Mouse (Mus musculus) MEL (cell line): ENCODE results near the gene Tex44. TPM values are rescaled to one million over a fixed set of nuclear protein-coding genes. Genes with fewer than 3 reads are reported as not detected.

Experiments used
- DNase-seq: peaks from one replicate; pipeline ENCODE4 v3.0.0; 2011; ENCODE audit warnings: low read depth, low spot score
- H3K27ac ChIP-seq: 2 replicates; pipeline ENCODE4 v1.5.1; 2012; ENCODE audit warnings: low read depth, mild to moderate bottlenecking, control low read depth, low read length, moderate library complexity; ENCODE audit not compliant: control insufficient read depth
- H3K27me3 ChIP-seq, 2 experiments: fragments of 150-350 bp in 1 of 2; sonication (generic) in 1 of 2; 2 replicates each; pipeline ENCODE4 v1.6.1; 2012; ENCODE audit warnings: low read length in 2 of 2, mild to moderate bottlenecking in 2 of 2, improper control_type of control experiment in 1 of 2, moderate library complexity in 1 of 2; ENCODE audit not compliant: insufficient read depth in 2 of 2, control insufficient read depth in 1 of 2
- H3K36me3 ChIP-seq, 2 experiments: 2 replicates each; pipeline ENCODE4 v1.6.1; 2012 to 2014; ENCODE audit warnings: low read length in 2 of 2, improper control_type of control experiment in 1 of 2, inconsistent platforms in 1 of 2, mild to moderate bottlenecking in 1 of 2; ENCODE audit not compliant: insufficient read depth in 2 of 2, control insufficient read depth in 1 of 2
- H3K4me1 ChIP-seq, 2 experiments: fragments of 150-350 bp in 1 of 2; sonication (generic) in 1 of 2; 2 replicates each; pipeline ENCODE4 v1.6.1; 2012; ENCODE audit warnings: low read length in 2 of 2, improper control_type of control experiment in 1 of 2, mild to moderate bottlenecking in 1 of 2; ENCODE audit not compliant: insufficient read depth in 2 of 2, control insufficient read depth in 1 of 2
- H3K4me3 ChIP-seq, 2 experiments: fragments of 150-350 bp in 1 of 2; sonication (generic) in 1 of 2; 2 replicates each; pipeline ENCODE4 v1.5.1; 2012; ENCODE audit warnings: low read depth in 2 of 2, low read length in 2 of 2, mild to moderate bottlenecking in 2 of 2, moderate library complexity in 2 of 2, control low read depth in 1 of 2, improper control_type of control experiment in 1 of 2; ENCODE audit not compliant: control insufficient read depth in 1 of 2, insufficient read depth in 1 of 2
- H3K79me2 ChIP-seq: 2 replicates; pipeline ENCODE4 v1.6.1; 2012; ENCODE audit warnings: mild to moderate bottlenecking, low read length, moderate library complexity; ENCODE audit not compliant: control insufficient read depth, poor library complexity, insufficient read depth
- H3K9ac ChIP-seq: 2 replicates; pipeline ENCODE4 v1.6.1; 2012; ENCODE audit warnings: low read depth, mild to moderate bottlenecking, control low read depth, low read length, moderate library complexity; ENCODE audit not compliant: control insufficient read depth, poor library complexity, severe bottlenecking
- H3K9me3 ChIP-seq: fragments of 150-350 bp; sonication (generic); replicated peaks from 2 replicates; pipeline ENCODE4 v1.6.1; 2012; ENCODE audit warnings: mild to moderate bottlenecking, low read length, improper control_type of control experiment, moderate library complexity; ENCODE audit not compliant: insufficient read depth
- BHLHE40 ChIP-seq: IDR thresholded peaks from 2 replicates; pipeline ENCODE4 v1.6.1; 2012; ENCODE audit warnings: low read depth, mild to moderate bottlenecking, inconsistent platforms, low read length, improper control_type of control experiment, borderline replicate concordance
- CHD1 ChIP-seq: IDR thresholded peaks from 2 replicates; pipeline ENCODE4 v1.6.1; 2012; ENCODE audit warnings: low read depth, mild to moderate bottlenecking, inconsistent platforms, low read length, improper control_type of control experiment
- CTCF ChIP-seq, 3 experiments: IDR thresholded peaks in 2 of 3; conservative IDR thresholded peaks in 1 of 3; 2 replicates each; pipeline ENCODE4 v1.5.1; 2011 to 2012; ENCODE audit warnings: low read length in 3 of 3, low read depth in 2 of 3, mild to moderate bottlenecking in 2 of 3, improper control_type of control experiment in 1 of 3, inconsistent platforms in 1 of 3, mixed read lengths in 1 of 3, moderate library complexity in 1 of 3; ENCODE audit not compliant: control insufficient read depth in 1 of 3, insufficient read depth in 1 of 3, poor library complexity in 1 of 3, severe bottlenecking in 1 of 3
- E2F4 ChIP-seq: IDR thresholded peaks from 2 replicates; pipeline ENCODE4 v1.6.1; 2011; ENCODE audit warnings: low read depth, low read length, improper control_type of control experiment, borderline replicate concordance
- ETS1 ChIP-seq: IDR thresholded peaks from 2 replicates; pipeline ENCODE4 v1.6.1; 2012; ENCODE audit warnings: low read depth, mild to moderate bottlenecking, inconsistent platforms, low read length, improper control_type of control experiment, moderate library complexity
- KAT2A ChIP-seq: conservative IDR thresholded peaks from 2 replicates; pipeline ENCODE4 v1.6.1; 2012; ENCODE audit warnings: low read depth, low read length, improper control_type of control experiment, inconsistent platforms
- MAFK ChIP-seq: IDR thresholded peaks from 2 replicates; pipeline ENCODE4 v1.6.1; 2011; ENCODE audit warnings: low read depth, mild to moderate bottlenecking, low read length, improper control_type of control experiment, borderline replicate concordance
- MAZ ChIP-seq: IDR thresholded peaks from 2 replicates; pipeline ENCODE4 v1.6.1; 2012; ENCODE audit warnings: low read depth, mild to moderate bottlenecking, inconsistent platforms, low read length, improper control_type of control experiment
- MXI1 ChIP-seq: IDR thresholded peaks from 2 replicates; pipeline ENCODE4 v1.6.1; 2011; ENCODE audit warnings: mild to moderate bottlenecking, low read depth, low read length, improper control_type of control experiment
- MYB ChIP-seq: IDR thresholded peaks from 2 replicates; pipeline ENCODE4 v1.6.1; 2011; ENCODE audit warnings: mild to moderate bottlenecking, low read depth, low read length, improper control_type of control experiment
- NELFE ChIP-seq: IDR thresholded peaks from 2 replicates; pipeline ENCODE4 v1.6.1; 2011; ENCODE audit warnings: low read depth, low read length, improper control_type of control experiment
- NRF1 ChIP-seq: IDR thresholded peaks from 2 replicates; pipeline ENCODE4 v1.6.1; 2014; ENCODE audit warnings: low read depth, mild to moderate bottlenecking, inconsistent platforms, low read length, improper control_type of control experiment, moderate library complexity; ENCODE audit not compliant: poor library complexity, insufficient read depth, severe bottlenecking
- POLR2A ChIP-seq, 2 experiments: IDR thresholded peaks; 2 replicates each; pipeline ENCODE4 v1.6.1; 2011 to 2012; ENCODE audit warnings: low read length in 2 of 2, mild to moderate bottlenecking in 2 of 2, control low read depth in 1 of 2, improper control_type of control experiment in 1 of 2, low read depth in 1 of 2, moderate library complexity in 1 of 2; ENCODE audit not compliant: control insufficient read depth in 1 of 2, insufficient read depth in 1 of 2, poor library complexity in 1 of 2
- POLR2AphosphoS2 ChIP-seq: IDR thresholded peaks from 2 replicates; pipeline ENCODE4 v1.6.1; 2011; ENCODE audit warnings: low read length, improper control_type of control experiment
- POLR2AphosphoS5 ChIP-seq: IDR thresholded peaks from 2 replicates; pipeline ENCODE4 v1.6.1; 2012; ENCODE audit warnings: low read depth, borderline replicate concordance, mild to moderate bottlenecking, inconsistent platforms, low read length, moderate library complexity, mixed read lengths
- RAD21 ChIP-seq: IDR thresholded peaks from 2 replicates; pipeline ENCODE4 v1.6.1; 2011; ENCODE audit warnings: mild to moderate bottlenecking, low read depth, low read length, improper control_type of control experiment
- RCOR1 ChIP-seq: IDR thresholded peaks from 2 replicates; pipeline ENCODE4 v1.6.1; 2012; ENCODE audit warnings: low read depth, mild to moderate bottlenecking, inconsistent platforms, low read length, improper control_type of control experiment
- SIN3A ChIP-seq: IDR thresholded peaks from 2 replicates; pipeline ENCODE4 v1.6.1; 2012; ENCODE audit warnings: low read length, improper control_type of control experiment, inconsistent platforms
- SMC3 ChIP-seq: IDR thresholded peaks from 2 replicates; pipeline ENCODE4 v1.6.1; 2011; ENCODE audit warnings: low read depth, low read length, improper control_type of control experiment
- TAL1 ChIP-seq: IDR thresholded peaks from 2 replicates; pipeline ENCODE4 v1.6.1; 2012; ENCODE audit warnings: mild to moderate bottlenecking, inconsistent platforms, low read length, moderate library complexity, mixed read lengths
- TBP ChIP-seq: IDR thresholded peaks from 2 replicates; pipeline ENCODE4 v1.8.0; 2011; ENCODE audit warnings: low read depth, low read length, improper control_type of control experiment
- TCF12 ChIP-seq: IDR thresholded peaks from 2 replicates; pipeline ENCODE4 v1.6.1; 2014; ENCODE audit warnings: low read depth, mild to moderate bottlenecking, inconsistent platforms, low read length, improper control_type of control experiment, moderate library complexity
- UBTF ChIP-seq: IDR thresholded peaks from 2 replicates; pipeline ENCODE4 v1.6.1; 2012; ENCODE audit warnings: low read depth, mild to moderate bottlenecking, inconsistent platforms, low read length, improper control_type of control experiment, moderate library complexity, borderline replicate concordance; ENCODE audit not compliant: insufficient read depth
- USF1 ChIP-seq: IDR thresholded peaks from 2 replicates; pipeline ENCODE4 v1.6.1; 2014; ENCODE audit warnings: low read depth, mild to moderate bottlenecking, inconsistent platforms, low read length, improper control_type of control experiment, moderate library complexity
- USF2 ChIP-seq, 2 experiments: IDR thresholded peaks; 2 replicates each; pipeline ENCODE4 v1.6.1; 2011 to 2012; ENCODE audit warnings: improper control_type of control experiment in 2 of 2, low read length in 2 of 2, borderline replicate concordance in 1 of 2, inconsistent platforms in 1 of 2, low read depth in 1 of 2, mild to moderate bottlenecking in 1 of 2; ENCODE audit not compliant: insufficient read depth in 1 of 2
- ZC3H11A ChIP-seq: IDR thresholded peaks from 2 replicates; pipeline ENCODE4 v1.6.1; 2012; ENCODE audit warnings: low read depth, mild to moderate bottlenecking, inconsistent platforms, low read length, improper control_type of control experiment
- ZKSCAN1 ChIP-seq: IDR thresholded peaks from 2 replicates; pipeline ENCODE4 v1.6.1; 2012; ENCODE audit warnings: low read depth, mild to moderate bottlenecking, inconsistent platforms, low read length, improper control_type of control experiment, moderate library complexity
- polyA plus RNA-seq, 2 experiments: library from polyadenylated mRNA; stranded (reverse) in 1 of 2; unstranded in 1 of 2; fragments of >175 nt in 1 of 2; fragments of >200 nt in 1 of 2; gene quantifications; 2 replicates each; pipeline versions ENCODE4 v1.2.1 to v1.2.4; 2012; ENCODE audit warnings: low replicate concordance in 2 of 2, low read depth in 1 of 2; ENCODE audit not compliant: insufficient read length in 2 of 2, insufficient read depth in 1 of 2, missing spikeins in 1 of 2
- total RNA-seq: library from RNA; depleted of rRNA; stranded (reverse); fragments of 300-350 nt; gene quantifications from 2 replicates; pipeline ENCODE4 v1.2.3, GENCODE M21; 2012

The Tex44 gene
- total and polyA plus RNA-seq, 3 experiments: not detected

DNA sequence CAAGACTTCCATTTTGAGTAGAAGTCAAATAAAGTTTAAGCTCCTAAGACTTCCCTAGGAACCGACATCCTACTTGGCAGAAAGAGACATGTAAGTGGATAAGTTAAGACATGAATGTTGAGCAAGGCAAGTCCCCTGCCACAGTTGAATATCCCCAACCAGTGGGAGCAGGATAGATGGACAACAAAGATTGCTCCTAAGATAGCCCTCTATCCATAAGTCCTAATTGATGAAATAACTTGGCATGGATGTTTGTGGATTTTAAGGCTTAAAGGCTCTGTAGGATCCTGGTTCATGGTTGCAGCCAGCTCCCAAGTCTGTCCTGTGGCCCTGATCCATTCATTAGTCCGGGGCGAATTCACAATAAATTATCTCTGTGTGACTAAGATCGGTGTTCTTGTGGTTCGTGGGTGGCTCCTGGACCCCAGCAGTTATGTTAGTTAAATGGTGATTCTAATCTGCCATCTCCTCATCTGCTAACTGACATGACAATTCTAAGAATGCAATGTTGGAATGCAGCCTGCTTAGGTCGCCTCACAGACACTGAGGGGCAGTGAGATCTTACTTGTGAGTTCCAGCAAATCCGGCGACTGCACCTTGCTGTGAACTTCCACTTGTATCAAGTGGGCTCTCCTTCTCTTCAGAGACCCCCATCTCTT, 25.9 kb upstream of the Tex44 start (continued):
- TF ChIP-seq NRF1: no peak
- TF ChIP-seq BHLHE40: no peak
- TF ChIP-seq RCOR1: no peak
- TF ChIP-seq MXI1: no peak
- no peak for TF ChIP-seq USF2 (IDR thresholded peaks at IDR 0.05; ENCODE audit: borderline replicate concordance in 1 of 2, insufficient read depth in 1 of 2, low read depth in 1 of 2, low read length in 2 of 2)
- TF ChIP-seq MAZ: no peak
- no peak for TF ChIP-seq CTCF (IDR thresholded peaks at IDR 0.05 in 2 of 3, conservative IDR thresholded peaks at IDR 0.05 in 1 of 3; ENCODE audit: control insufficient read depth in 1 of 3, insufficient read depth in 1 of 3, low read depth in 2 of 3, low read length in 3 of 3, poor library complexity in 1 of 3, severe bottlenecking in 1 of 3)
- TF ChIP-seq KAT2A: no peak
- peak; percentile 49; the same call in 1 of the 2 replicates for TF ChIP-seq MYB

DNA sequence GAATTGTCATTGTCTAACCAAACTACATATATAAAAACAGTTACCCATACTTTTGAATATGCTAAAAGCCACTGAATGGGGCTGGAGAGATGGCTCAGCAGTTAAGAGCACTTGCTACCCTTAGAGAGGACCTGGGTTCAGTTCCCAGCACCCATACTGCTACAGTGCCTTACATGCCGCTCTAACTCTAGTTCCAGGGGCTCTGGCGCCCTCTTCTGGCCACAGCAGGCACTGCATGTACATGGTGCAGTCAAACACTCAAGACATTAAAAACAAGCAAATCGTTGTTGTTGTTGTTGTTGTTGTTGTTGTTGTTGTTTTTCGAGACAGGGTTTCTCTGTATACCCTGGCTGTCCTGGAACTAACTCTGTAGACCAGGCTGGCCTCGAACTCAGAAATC, 21.3 kb upstream of the Tex44 start:
- peak; percentile 71 for DNase-seq
- peaks cover 0 to 12% of the 10 kb centered on the region in 2 experiments; a peak in 2 of 4 replicates for H3K36me3 ChIP-seq
- TF ChIP-seq SMC3 (peak; percentile 53), CHD1 (no peak), TCF12 (no peak), POLR2AphosphoS2 (no peak), RAD21 (peak; percentile 64), POLR2AphosphoS5 (no peak), CTCF (IDR thresholded peaks at IDR 0.05 in 2 of 3, conservative IDR thresholded peaks at IDR 0.05 in 1 of 3; ENCODE audit: control insufficient read depth in 1 of 3, insufficient read depth in 1 of 3, low read depth in 2 of 3, low read length in 3 of 3, poor library complexity in 1 of 3, severe bottlenecking in 1 of 3) (peak; percentile 76 to 92 (median 79)), SIN3A (no peak), ZC3H11A (peak; percentile 42)
- TF ChIP-seq, all 39 proteins: peak for 4
- H3K27ac ChIP-seq: no peak overlapping the region
- H3K4me3 ChIP-seq: no peak overlapping the region
- no peaks in the 10 kb centered on the region for H3K27me3 ChIP-seq
- H3K79me2 ChIP-seq: no peaks in the 10 kb centered on the region
- no peaks in the 10 kb centered on the region for H3K9me3 ChIP-seq
- peaks cover 12% of the 10 kb centered on the region in 2 experiments for H3K4me1 ChIP-seq
- no peak overlapping the region for H3K9ac ChIP-seq

DNA sequence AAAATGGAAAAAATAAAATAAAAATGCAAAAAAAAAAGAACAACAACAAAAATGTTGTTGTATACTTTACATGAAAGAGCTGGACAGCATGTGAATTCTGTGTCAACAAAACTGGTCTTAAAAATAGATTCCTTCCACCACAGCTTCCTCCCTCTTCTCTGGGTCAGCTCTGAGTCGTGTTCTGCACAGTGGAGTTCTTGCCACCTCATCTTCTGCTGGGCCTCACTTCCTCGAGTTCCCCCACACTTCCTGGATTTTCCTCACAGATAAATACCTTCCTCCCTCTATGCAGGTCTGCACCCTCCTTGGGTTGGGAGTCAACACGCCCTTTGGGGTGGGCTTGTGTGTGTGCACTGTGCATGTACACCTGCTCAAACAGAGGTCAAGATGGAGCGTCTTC, 19.8 kb upstream of the Tex44 start:
- Histone ChIP-seq H3K79me2 (no peaks in the 10 kb centered on the region), H3K4me3 (no peak overlapping the region), H3K9ac (no peak overlapping the region), H3K9me3 (no peaks in the 10 kb centered on the region), H3K27ac (no peak overlapping the region), H3K27me3 (no peaks in the 10 kb centered on the region), H3K4me1 (peaks cover 0 to under 1% of the 10 kb centered on the region in 2 experiments; a peak in 1 of 4 replicates), H3K36me3 (no peaks in the 10 kb centered on the region)
- no peak for DNase-seq
- no peak for TF ChIP-seq UBTF
- TF ChIP-seq E2F4: no peak
- no peak for TF ChIP-seq POLR2A (IDR thresholded peaks at IDR 0.05; ENCODE audit: control insufficient read depth in 1 of 2, insufficient read depth in 1 of 2, low read depth in 1 of 2, low read length in 2 of 2, poor library complexity in 1 of 2)
- no peak for TF ChIP-seq SIN3A
- no peak for TF ChIP-seq KAT2A
- TF ChIP-seq TAL1: no peak
- no peak for TF ChIP-seq ZKSCAN1
- no peak for TF ChIP-seq MAFK
- no peak for TF ChIP-seq ETS1
- TF ChIP-seq NELFE: no peak
- TF ChIP-seq CTCF (IDR thresholded peaks at IDR 0.05 in 2 of 3, conservative IDR thresholded peaks at IDR 0.05 in 1 of 3; ENCODE audit: control insufficient read depth in 1 of 3, insufficient read depth in 1 of 3, low read depth in 2 of 3, low read length in 3 of 3, poor library complexity in 1 of 3, severe bottlenecking in 1 of 3): no peak
- no peak for TF ChIP-seq BHLHE40
- TF ChIP-seq USF1: no peak
- TF ChIP-seq CHD1: no peak
- TF ChIP-seq TBP: no peak
- TF ChIP-seq NRF1: no peak
